Mouse (Mus musculus): Measurements from ENCODE around the gene Gpr65. TPM values are rescaled to one million over a fixed set of nuclear protein-coding genes. Genes with fewer than 3 reads are reported as not detected.
A peak's percentile ranks its signal among the peaks of the same experiment; 100 is the strongest.

The Gpr65 gene
- polyA plus RNA-seq, 1 experiment from 2014 or later, result 2.6 TPM

GRCm38 (mm10) chr12:98283487-98283860 lies 15.0 kb downstream of the Gpr65 start:
- Histone ChIP-seq H3K4me1 (replicated peaks) (no peaks in the 10 kb centered on the region), H3K27ac (peak overlapping the region; percentile 50), H3K9ac (no peak overlapping the region), H3K27me3 (no peaks in the 10 kb centered on the region), H3K4me3 (replicated peaks) (no peak overlapping the region), H3K9me3 (replicated peaks) (no peaks in the 10 kb centered on the region), H3K36me3 (no peaks in the 10 kb centered on the region), H3K4me2 (no peak overlapping the region)
- no peak for ATAC-seq (ENCODE audit: low read depth)
- WGBS (ENCODE audit: insufficient replicate concordance), result 31% methylated on average over 3 of the region's 3 CpGs
- no peak for DNase-seq

GRCm38 (mm10) chr12:98284477-98284876 lies 16.0 kb downstream of the Gpr65 start:
- no peak for DNase-seq
- Histone ChIP-seq H3K36me3 (no peaks in the 10 kb centered on the region), H3K4me2 (no peak overlapping the region), H3K4me3 (replicated peaks) (no peak overlapping the region), H3K27ac (no peak overlapping the region), H3K9me3 (replicated peaks) (no peaks in the 10 kb centered on the region), H3K4me1 (replicated peaks) (no peaks in the 10 kb centered on the region), H3K9ac (no peak overlapping the region), H3K27me3 (no peaks in the 10 kb centered on the region)
- ATAC-seq (ENCODE audit: low read depth), result no peak
- 71% methylated on average over 3 of the region's 3 CpGs for WGBS (ENCODE audit: insufficient replicate concordance)

GRCm38 (mm10) chr12:98290475-98290874 lies 22.0 kb downstream of the Gpr65 start:
- Histone ChIP-seq H3K27me3 (no peaks in the 10 kb centered on the region), H3K27ac (no peak overlapping the region), H3K4me1 (replicated peaks) (no peaks in the 10 kb centered on the region), H3K4me3 (replicated peaks) (no peak overlapping the region), H3K9me3 (replicated peaks) (no peaks in the 10 kb centered on the region), H3K9ac (no peak overlapping the region), H3K36me3 (no peaks in the 10 kb centered on the region), H3K4me2 (no peak overlapping the region)
- ATAC-seq (ENCODE audit: low read depth) (no peak), DNase-seq (no peak)
- 66% methylated on average over 3 of the region's 3 CpGs for WGBS (ENCODE audit: insufficient replicate concordance)

GRCm38 (mm10) chr12:98292278-98292677 lies 23.8 kb downstream of the Gpr65 start:
- no peaks in the 10 kb centered on the region for H3K36me3 ChIP-seq
- no peaks in the 10 kb centered on the region for H3K4me1 ChIP-seq (replicated peaks)
- no peak overlapping the region for H3K27ac ChIP-seq
- ATAC-seq (ENCODE audit: low read depth) (no peak), DNase-seq (no peak)
- no peak overlapping the region for H3K4me3 ChIP-seq (replicated peaks)
- H3K4me2 ChIP-seq, result no peak overlapping the region
- no peaks in the 10 kb centered on the region for H3K9me3 ChIP-seq (replicated peaks)
- H3K27me3 ChIP-seq, result no peaks in the 10 kb centered on the region
- 39% methylated on average over 4 of the region's 4 CpGs for WGBS (ENCODE audit: insufficient replicate concordance)
- no peak overlapping the region for H3K9ac ChIP-seq

GRCm38 (mm10) chr12:98294241-98294640 lies 25.8 kb downstream of the Gpr65 start:
- no peaks in the 10 kb centered on the region for H3K9me3 ChIP-seq (replicated peaks)
- WGBS (ENCODE audit: insufficient replicate concordance), result 68% methylated on average over 2 of the region's 2 CpGs
- DNase-seq, result no peak

GRCm38 (mm10) chr12:98301980-98302379 lies 33.5 kb downstream of the Gpr65 start:
- H3K4me1 ChIP-seq (replicated peaks), result no peaks in the 10 kb centered on the region
- H3K27ac ChIP-seq, result no peak overlapping the region
- no peak for DNase-seq
- WGBS (ENCODE audit: insufficient replicate concordance), result 48% methylated on average over 5 of the region's 5 CpGs
- no peak overlapping the region for H3K4me3 ChIP-seq (replicated peaks)
- no peak overlapping the region for H3K4me2 ChIP-seq
- no peaks in the 10 kb centered on the region for H3K27me3 ChIP-seq
- H3K9me3 ChIP-seq (replicated peaks), result no peaks in the 10 kb centered on the region
- no peak overlapping the region for H3K9ac ChIP-seq
- ATAC-seq (ENCODE audit: low read depth), result no peak
- no peaks in the 10 kb centered on the region for H3K36me3 ChIP-seq

More at GRCm38 (mm10) chr12:98294241-98294640, 25.8 kb downstream of the Gpr65 start:
- no peak overlapping the region for H3K9ac ChIP-seq
- no peak for ATAC-seq (ENCODE audit: low read depth)
- H3K36me3 ChIP-seq, result no peaks in the 10 kb centered on the region
- H3K4me1 ChIP-seq (replicated peaks), result no peaks in the 10 kb centered on the region
- no peak overlapping the region for H3K27ac ChIP-seq
- no peak overlapping the region for H3K4me2 ChIP-seq
- H3K27me3 ChIP-seq, result no peaks in the 10 kb centered on the region
- H3K4me3 ChIP-seq (replicated peaks), result no peak overlapping the region

GRCm38 (mm10) chr12:98303013-98303412 lies 34.6 kb downstream of the Gpr65 start:
- no peak overlapping the region for H3K27ac ChIP-seq
- H3K9me3 ChIP-seq (replicated peaks), result no peaks in the 10 kb centered on the region
- H3K9ac ChIP-seq, result no peak overlapping the region
- WGBS (ENCODE audit: insufficient replicate concordance), result 68% methylated on average over 1 of the region's 1 CpGs
- no peaks in the 10 kb centered on the region for H3K27me3 ChIP-seq
- DNase-seq (no peak), ATAC-seq (ENCODE audit: low read depth) (no peak)
- no peak overlapping the region for H3K4me2 ChIP-seq
- no peak overlapping the region for H3K4me3 ChIP-seq (replicated peaks)
- H3K36me3 ChIP-seq, result no peaks in the 10 kb centered on the region
- no peaks in the 10 kb centered on the region for H3K4me1 ChIP-seq (replicated peaks)

GRCm38 (mm10) chr12:98307179-98307915 lies 38.9 kb downstream of the Gpr65 start:
- no peak overlapping the region for H3K4me3 ChIP-seq (replicated peaks)
- no peaks in the 10 kb centered on the region for H3K9me3 ChIP-seq (replicated peaks)
- H3K4me1 ChIP-seq (replicated peaks), result no peaks in the 10 kb centered on the region; the same call in 1 of the 2 replicates
- H3K9ac ChIP-seq, result no peak overlapping the region
- H3K27ac ChIP-seq, result no peak overlapping the region
- DNase-seq (no peak), ATAC-seq (ENCODE audit: low read depth) (no peak)
- no peak overlapping the region for H3K4me2 ChIP-seq
- no peaks in the 10 kb centered on the region for H3K27me3 ChIP-seq
- H3K36me3 ChIP-seq, result no peaks in the 10 kb centered on the region
- WGBS (ENCODE audit: insufficient replicate concordance), result 57% methylated on average over 7 of the region's 7 CpGs

- H3K27me3 ChIP-seq, result no peaks in the 10 kb centered on the region
- no peaks in the 10 kb centered on the region for H3K9me3 ChIP-seq (replicated peaks)
- no peak overlapping the region for H3K9ac ChIP-seq
- no peak overlapping the region for H3K4me3 ChIP-seq (replicated peaks)
- H3K36me3 ChIP-seq, result no peaks in the 10 kb centered on the region
- WGBS (ENCODE audit: insufficient replicate concordance), result 57% methylated on average over 7 of the region's 7 CpGs
- DNase-seq (no peak), ATAC-seq (ENCODE audit: low read depth) (no peak)
- H3K4me1 ChIP-seq (replicated peaks), result no peaks in the 10 kb centered on the region; the same call in 1 of the 2 replicates
- no peak overlapping the region for H3K4me2 ChIP-seq
- H3K27ac ChIP-seq, result no peak overlapping the region
Measured at GRCm38 (mm10) chr12:98311376-98312083, 43.1 kb downstream of the Gpr65 start.

GRCm38 (mm10) chr12:98315924-98316323 lies 47.5 kb downstream of the Gpr65 start:
- no peaks in the 10 kb centered on the region; the same call in 1 of the 2 replicates for H3K4me1 ChIP-seq (replicated peaks)
- no peak overlapping the region for H3K4me2 ChIP-seq
- no peaks in the 10 kb centered on the region for H3K27me3 ChIP-seq
- DNase-seq (no peak), ATAC-seq (ENCODE audit: low read depth) (no peak)
- no peaks in the 10 kb centered on the region for H3K9me3 ChIP-seq (replicated peaks)
- H3K9ac ChIP-seq, result no peak overlapping the region
- 15% methylated on average over 5 of the region's 5 CpGs for WGBS (ENCODE audit: insufficient replicate concordance)
- no peak overlapping the region for H3K4me3 ChIP-seq (replicated peaks)
- no peak overlapping the region for H3K27ac ChIP-seq
- no peaks in the 10 kb centered on the region for H3K36me3 ChIP-seq

- no peaks in the 10 kb centered on the region for H3K36me3 ChIP-seq
- ATAC-seq (ENCODE audit: low read depth) (no peak), DNase-seq (no peak)
- H3K4me3 ChIP-seq (replicated peaks), result no peak overlapping the region
- no peak overlapping the region for H3K27ac ChIP-seq
- H3K4me2 ChIP-seq, result no peak overlapping the region
- H3K9me3 ChIP-seq (replicated peaks), result no peaks in the 10 kb centered on the region
- no peaks in the 10 kb centered on the region for H3K27me3 ChIP-seq
- no peak overlapping the region for H3K9ac ChIP-seq
- no peaks in the 10 kb centered on the region for H3K4me1 ChIP-seq (replicated peaks)
- WGBS (ENCODE audit: insufficient replicate concordance), result 82% methylated on average over 8 of the region's 8 CpGs
Measured at GRCm38 (mm10) chr12:98317718-98318340, 49.4 kb downstream of the Gpr65 start.

Measured in liver, embryonic 13.5 days (tissue).